Mouse (Mus musculus) lung, postnatal 10 days (tissue): ENCODE results near the gene Olfr912.

Experiments
- DNase-seq: peaks from one replicate; pipeline ENCODE4 v3.0.0; 2021

Gene Olfr912

GRCm38 (mm10) chr9:38579878-38580277 is at the start of gene Olfr912:
Olfr912 (plus strand) TSS chr9:38580178.
- no peak for DNase-seq

- DNase-seq: no peak
Observed at GRCm38 (mm10) chr9:38537549-38537948, 42.4 kb upstream of the Olfr912 start, which contains the start of gene Olfr910. Olfr910 (plus strand) TSS chr9:38537849.

- no peak for DNase-seq
Observed at GRCm38 (mm10) chr9:38591056-38591455, 11.1 kb downstream of the Olfr912 start.

GRCm38 (mm10) chr9:38592459-38592858 is 12.5 kb downstream of the Olfr912 start, which contains the start of gene Olfr913:
Olfr913 (plus strand) TSS chr9:38592759.
- DNase-seq: no peak

GRCm38 (mm10) chr9:38604802-38605201 is 24.8 kb downstream of the Olfr912 start, which contains the start of gene Olfr914:
Olfr914 (plus strand) TSS chr9:38605102.
- no peak for DNase-seq

GRCm38 (mm10) chr9:38632406-38632805 is 52.4 kb downstream of the Olfr912 start:
- no peak for DNase-seq
